Mouse (Mus musculus): Measurements from ENCODE around the gene Fahd2a. TPM values are rescaled to one million over a fixed set of nuclear protein-coding genes. Genes with fewer than 3 reads are reported as not detected.

The Fahd2a gene
- total and polyA plus RNA-seq, 3 experiments: 6.8 to 8.2 TPM; not detected in 1

DNA sequence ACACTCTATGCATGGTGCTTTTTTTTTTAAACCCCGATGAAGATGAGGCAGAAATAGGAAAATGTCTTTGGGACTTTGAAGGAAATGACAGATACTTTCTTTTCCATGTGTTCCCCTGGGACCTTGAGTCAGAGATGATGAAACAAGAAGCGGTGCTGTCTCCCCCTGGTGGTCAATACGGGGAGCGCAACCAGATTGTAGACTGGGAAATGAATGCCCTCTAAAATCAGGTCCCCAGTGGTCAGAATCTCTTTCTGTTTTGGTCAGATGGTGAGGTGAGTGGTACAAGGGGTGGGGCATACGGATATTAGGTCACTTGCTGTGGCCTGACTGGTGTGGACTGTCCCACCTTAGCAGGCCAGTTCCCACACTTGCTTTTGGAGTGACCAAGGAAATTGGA, 9.4 kb upstream of the Fahd2a start:
- Histone ChIP-seq H3K9ac (ENCODE audit: control insufficient read depth, low read depth, low read length, poor library complexity, severe bottlenecking) (no peak overlapping the region), H3K79me2 (ENCODE audit: control insufficient read depth, insufficient read depth, low read length, poor library complexity) (no peaks in the 10 kb centered on the region), H3K4me1 (ENCODE audit: control insufficient read depth in 1 of 2, insufficient read depth in 2 of 2, low read length in 2 of 2) (peaks cover 11 to 20% of the 10 kb centered on the region in 2 experiments), H3K27me3 (ENCODE audit: control insufficient read depth in 1 of 2, insufficient read depth in 2 of 2, low read length in 2 of 2) (no peaks in the 10 kb centered on the region; a peak in 1 of 4 replicates), H3K4me3 (ENCODE audit: control insufficient read depth in 1 of 2, insufficient read depth in 1 of 2, low read depth in 2 of 2, low read length in 2 of 2) (no peak overlapping the region), H3K36me3 (ENCODE audit: control insufficient read depth in 1 of 2, insufficient read depth in 2 of 2, low read length in 2 of 2) (peaks cover 0 to 12% of the 10 kb centered on the region in 2 experiments; a peak in 2 of 4 replicates), H3K27ac (ENCODE audit: control insufficient read depth, low read depth, low read length) (no peak overlapping the region), H3K9me3 (replicated peaks; ENCODE audit: insufficient read depth, low read length) (no peaks in the 10 kb centered on the region)
- DNase-seq (ENCODE audit: low read depth, low spot score): peak; percentile 70
- no peak for TF ChIP-seq USF1 (IDR thresholded peaks at IDR 0.05; ENCODE audit: low read depth, low read length)
- no peak for TF ChIP-seq CHD1 (IDR thresholded peaks at IDR 0.05; ENCODE audit: low read depth, low read length)
- TF ChIP-seq NELFE (IDR thresholded peaks at IDR 0.05; ENCODE audit: low read depth, low read length): no peak
- TF ChIP-seq TBP (IDR thresholded peaks at IDR 0.05; ENCODE audit: low read depth, low read length): no peak
- TF ChIP-seq TAL1 (IDR thresholded peaks at IDR 0.05; ENCODE audit: low read length): no peak
- no peak for TF ChIP-seq MAZ (IDR thresholded peaks at IDR 0.05; ENCODE audit: low read depth, low read length)
- no peak for TF ChIP-seq POLR2A (IDR thresholded peaks at IDR 0.05; ENCODE audit: control insufficient read depth in 1 of 2, insufficient read depth in 1 of 2, low read depth in 1 of 2, low read length in 2 of 2, poor library complexity in 1 of 2)
- TF ChIP-seq EP300 (IDR thresholded peaks at IDR 0.05; ENCODE audit: low read depth in 1 of 2, low read length in 2 of 2): no peak
- no peak for TF ChIP-seq MEF2A (IDR thresholded peaks at IDR 0.05; ENCODE audit: extremely low read depth, insufficient replicate concordance, low read depth, low read length, poor library complexity, severe bottlenecking)
- no peak for TF ChIP-seq POLR2AphosphoS5 (IDR thresholded peaks at IDR 0.05; ENCODE audit: borderline replicate concordance, low read depth, low read length)
- TF ChIP-seq GATA1 (IDR thresholded peaks at IDR 0.05; ENCODE audit: low read depth, low read length): no peak
- no peak for TF ChIP-seq ZKSCAN1 (IDR thresholded peaks at IDR 0.05; ENCODE audit: low read depth, low read length)
- no peak for TF ChIP-seq KAT2A (conservative IDR thresholded peaks at IDR 0.05; ENCODE audit: low read depth, low read length)
- TF ChIP-seq POLR2AphosphoS2 (IDR thresholded peaks at IDR 0.05; ENCODE audit: low read length): no peak
- TF ChIP-seq RAD21 (IDR thresholded peaks at IDR 0.05; ENCODE audit: low read depth, low read length): peak; percentile 66
- TF ChIP-seq MAX (IDR thresholded peaks at IDR 0.05; ENCODE audit: low read length): no peak
- no peak for TF ChIP-seq GABPA (IDR thresholded peaks at IDR 0.05; ENCODE audit: low read depth, low read length)
- TF ChIP-seq MAFK (IDR thresholded peaks at IDR 0.05; ENCODE audit: borderline replicate concordance, low read depth, low read length): no peak
- TF ChIP-seq CTCF (IDR thresholded peaks at IDR 0.05 in 2 of 3, conservative IDR thresholded peaks at IDR 0.05 in 1 of 3; ENCODE audit: control insufficient read depth in 1 of 3, insufficient read depth in 1 of 3, low read depth in 2 of 3, low read length in 3 of 3, poor library complexity in 1 of 3, severe bottlenecking in 1 of 3): peak; percentile 81 to 91 (median 90)
- no peak for TF ChIP-seq CHD2 (IDR thresholded peaks at IDR 0.05; ENCODE audit: low read length)
- 0 out of 2 replicates have a peak, but pooled peaks have one; percentile 44 for TF ChIP-seq BHLHE40 (IDR thresholded peaks at IDR 0.05; ENCODE audit: borderline replicate concordance, low read depth, low read length)
- peak; percentile 30; the same call in 1 of the 2 replicates for TF ChIP-seq SIN3A (IDR thresholded peaks at IDR 0.05; ENCODE audit: low read length)
- TF ChIP-seq MYB (IDR thresholded peaks at IDR 0.05; ENCODE audit: low read depth, low read length): no peak
- peak; percentile 28; the same call in 1 of the 2 replicates for TF ChIP-seq ELF1 (IDR thresholded peaks at IDR 0.05; ENCODE audit: low read depth, low read length)
- TF ChIP-seq UBTF (IDR thresholded peaks at IDR 0.05; ENCODE audit: borderline replicate concordance, insufficient read depth, low read depth, low read length): no peak
- TF ChIP-seq ZNF384 (IDR thresholded peaks at IDR 0.05; ENCODE audit: low read depth, low read length): no peak
- TF ChIP-seq ZC3H11A (IDR thresholded peaks at IDR 0.05; ENCODE audit: low read depth, low read length): peak; percentile 55; the same call in 1 of the 2 replicates
- no peak for TF ChIP-seq HCFC1 (IDR thresholded peaks at IDR 0.05; ENCODE audit: low read depth, low read length)
- no peak for TF ChIP-seq ZMIZ1 (IDR thresholded peaks at IDR 0.05; ENCODE audit: low read depth, low read length)
- no peak for TF ChIP-seq JUND (IDR thresholded peaks at IDR 0.05; ENCODE audit: low read depth, low read length)
- no peak for TF ChIP-seq NRF1 (IDR thresholded peaks at IDR 0.05; ENCODE audit: insufficient read depth, low read depth, low read length, poor library complexity, severe bottlenecking)
- TF ChIP-seq MXI1 (IDR thresholded peaks at IDR 0.05; ENCODE audit: low read depth, low read length): peak; percentile 54
- TF ChIP-seq SMC3 (IDR thresholded peaks at IDR 0.05; ENCODE audit: low read depth, low read length): peak; percentile 89
- TF ChIP-seq RCOR1 (IDR thresholded peaks at IDR 0.05; ENCODE audit: low read depth, low read length): no peak
- no peak for TF ChIP-seq TCF12 (IDR thresholded peaks at IDR 0.05; ENCODE audit: low read depth, low read length)
- no peak for TF ChIP-seq USF2 (IDR thresholded peaks at IDR 0.05; ENCODE audit: borderline replicate concordance in 1 of 2, insufficient read depth in 1 of 2, low read depth in 1 of 2, low read length in 2 of 2)
- TF ChIP-seq MYC (IDR thresholded peaks at IDR 0.05; ENCODE audit: low read depth, low read length): peak; percentile 69
- TF ChIP-seq E2F4 (IDR thresholded peaks at IDR 0.05; ENCODE audit: borderline replicate concordance, low read depth, low read length): no peak

All from MEL (cell line).